Mouse (Mus musculus): ENCODE measurements around the gene Sult2b1. TPM values are rescaled to one million over a fixed set of nuclear protein-coding genes. Genes with fewer than 3 reads are reported as not detected.

Gene Sult2b1
- polyA plus RNA-seq, 1 experiment from 2014 or later = 1.6 TPM

DNA sequence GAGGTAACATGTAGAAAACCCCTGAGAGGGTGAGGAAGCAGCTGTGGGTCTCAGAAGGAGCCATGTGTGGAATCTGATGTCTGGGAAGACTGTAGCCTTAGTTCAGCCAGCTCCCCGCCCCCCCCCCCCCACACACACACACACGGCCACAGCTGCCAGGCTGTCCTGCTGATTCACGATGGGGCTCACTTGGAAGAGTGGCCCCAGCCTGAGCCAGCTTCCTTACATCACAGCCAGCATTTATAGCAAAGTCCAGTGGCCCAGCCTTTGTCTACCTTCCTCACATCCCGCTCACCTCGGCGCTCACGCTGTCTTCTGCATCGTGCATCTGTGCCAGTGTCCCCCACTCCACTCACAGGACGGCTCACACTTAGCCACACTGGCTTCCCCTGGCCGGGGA, 35.1 kb downstream of the Sult2b1 start:
- H3K27ac ChIP-seq = no peak overlapping the region
- peaks cover 4% of the 10 kb centered on the region; the same call in 1 of the 2 replicates for H3K9me3 ChIP-seq
- H3K27me3 ChIP-seq (ENCODE audit: poor library complexity, severe bottlenecking) = no peaks in the 10 kb centered on the region; the same call in 1 of the 2 replicates
- DNase-seq (ENCODE audit: extremely low spot score, low spot score) = no peak
- H3K36me3 ChIP-seq (replicated peaks) = no peaks in the 10 kb centered on the region
- H3K4me3 ChIP-seq = no peak overlapping the region
- 63% methylated on average over 9 of the region's 10 CpGs for WGBS
- H3K4me1 ChIP-seq = peaks cover 6% of the 10 kb centered on the region

DNA sequence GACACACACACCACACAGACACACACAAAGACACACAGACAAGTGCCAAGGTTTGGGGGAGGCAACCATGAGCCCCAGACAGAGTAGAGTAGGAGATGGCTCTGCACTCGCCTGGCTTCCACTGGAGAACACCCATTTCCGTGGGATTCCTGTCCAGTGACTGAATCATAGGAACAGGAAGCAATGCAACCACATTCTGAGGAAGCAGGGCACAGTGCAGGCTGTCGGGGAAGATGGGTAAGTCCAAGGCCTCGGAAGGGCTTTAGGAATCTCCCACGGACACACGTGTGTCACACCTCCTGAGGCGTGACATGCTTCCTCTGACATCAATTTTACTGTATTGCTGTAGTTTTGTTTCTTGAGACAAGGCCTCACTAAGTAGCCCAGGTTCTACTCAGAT, 36.4 kb downstream of the Sult2b1 start:
- DNase-seq (ENCODE audit: extremely low spot score, low spot score) = no peak
- peaks cover 6% of the 10 kb centered on the region for H3K4me1 ChIP-seq
- H3K27ac ChIP-seq = no peak overlapping the region
- H3K9me3 ChIP-seq = peaks cover 4% of the 10 kb centered on the region; the same call in 1 of the 2 replicates
- H3K36me3 ChIP-seq (replicated peaks) = no peaks in the 10 kb centered on the region
- H3K4me3 ChIP-seq = no peak overlapping the region
- H3K27me3 ChIP-seq (ENCODE audit: poor library complexity, severe bottlenecking) = no peaks in the 10 kb centered on the region; the same call in 1 of the 2 replicates
- WGBS = 80% methylated on average over 7 of the region's 7 CpGs

DNA sequence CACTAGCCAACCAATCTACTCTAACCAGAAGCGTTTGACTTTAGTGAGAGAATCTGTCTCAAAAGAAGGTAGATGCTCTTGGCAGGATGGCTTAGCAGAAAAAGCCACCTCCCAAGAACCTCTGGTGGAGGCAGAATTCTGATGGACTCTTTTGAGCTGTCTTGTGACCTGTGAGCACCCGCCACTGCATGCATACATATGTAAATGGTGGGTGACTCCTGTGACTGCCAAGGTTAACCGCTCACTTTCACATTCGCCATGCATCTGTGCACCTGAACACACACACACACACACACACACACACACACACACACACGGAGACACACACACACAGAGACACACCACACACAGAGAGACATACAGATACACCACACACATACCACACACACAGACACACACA, 37.0 kb downstream of the Sult2b1 start:
- Histone ChIP-seq H3K27ac (no peak overlapping the region), H3K27me3 (ENCODE audit: poor library complexity, severe bottlenecking) (peaks cover 3% of the 10 kb centered on the region; the same call in 1 of the 2 replicates), H3K36me3 (replicated peaks) (no peaks in the 10 kb centered on the region), H3K9me3 (peaks cover 4% of the 10 kb centered on the region; the same call in 1 of the 2 replicates), H3K4me1 (peaks cover 8% of the 10 kb centered on the region), H3K4me3 (no peak overlapping the region)
- no peak for DNase-seq (ENCODE audit: extremely low spot score, low spot score)
- 73% methylated on average over 5 of the region's 5 CpGs for WGBS

DNA sequence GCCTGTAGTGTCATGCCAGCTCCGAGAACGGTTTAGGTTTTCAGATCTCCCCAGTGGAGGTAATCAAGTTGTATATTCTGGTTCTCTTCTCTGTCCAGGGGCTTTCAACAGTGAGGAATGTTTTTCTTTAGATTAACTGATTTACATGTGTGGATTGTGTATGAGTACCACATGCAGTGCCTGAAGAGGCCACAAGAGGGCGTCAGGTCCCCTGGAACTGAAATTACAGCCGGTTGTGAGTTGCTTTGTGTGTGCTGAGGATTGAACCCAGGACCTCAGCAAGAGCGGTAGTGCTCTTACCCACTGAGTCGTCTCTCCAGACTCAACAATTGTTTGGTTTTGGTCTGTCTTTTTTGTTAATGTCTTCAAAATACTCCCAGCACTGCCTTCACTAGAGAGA, 38.0 kb downstream of the Sult2b1 start:
- Histone ChIP-seq H3K27me3 (ENCODE audit: poor library complexity, severe bottlenecking) (peaks cover 12% of the 10 kb centered on the region), H3K27ac (no peak overlapping the region), H3K4me1 (peaks cover 16% of the 10 kb centered on the region), H3K9me3 (peaks cover 4% of the 10 kb centered on the region; the same call in 1 of the 2 replicates), H3K4me3 (no peak overlapping the region), H3K36me3 (replicated peaks) (no peaks in the 10 kb centered on the region)
- no peak for DNase-seq (ENCODE audit: extremely low spot score, low spot score)
- 65% methylated on average over 6 of the region's 6 CpGs for WGBS

DNA sequence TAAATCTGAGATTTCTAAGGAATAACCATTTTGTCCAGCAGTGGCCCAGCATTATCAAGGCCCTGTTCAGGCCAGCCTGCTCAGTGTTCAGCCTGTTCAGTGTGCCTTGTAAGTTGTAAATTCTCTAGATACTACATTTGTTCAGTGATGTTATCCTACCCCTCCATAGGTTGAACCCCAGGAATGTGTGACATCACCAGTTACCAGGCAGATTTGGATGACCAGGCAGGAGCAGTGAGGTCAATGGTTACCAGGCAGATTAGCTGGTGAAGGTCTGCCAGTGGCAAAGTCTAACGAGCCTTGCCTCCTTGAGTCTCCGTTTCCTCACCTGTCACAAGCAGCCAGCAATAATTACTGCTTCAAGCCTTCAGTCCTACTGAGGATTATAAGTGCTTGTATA, 40.1 kb downstream of the Sult2b1 start:
- H3K27me3 ChIP-seq (ENCODE audit: poor library complexity, severe bottlenecking) = peaks cover 21% of the 10 kb centered on the region
- WGBS = 41% methylated on average over 2 of the region's 2 CpGs
- DNase-seq (ENCODE audit: extremely low spot score, low spot score) = peak; percentile 57

DNA sequence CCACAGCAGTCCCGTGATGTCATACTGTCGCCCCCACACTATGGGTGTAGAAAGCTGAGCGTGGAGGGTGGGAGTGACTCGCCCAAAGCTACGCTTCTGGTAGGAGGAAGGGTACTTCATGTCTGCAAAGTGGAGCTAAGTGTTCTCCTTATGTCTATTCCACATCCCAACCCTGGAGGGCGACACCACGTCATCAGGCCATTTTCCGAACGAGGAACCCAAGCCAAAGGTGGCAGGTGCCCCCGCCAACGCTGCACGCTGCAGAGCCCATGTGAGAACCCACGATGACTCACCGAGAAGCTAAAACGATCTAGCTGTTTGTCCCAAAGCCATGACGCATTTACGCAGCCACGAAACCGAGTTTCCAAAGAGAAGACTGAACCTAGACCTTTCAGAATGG, 42.1 kb downstream of the Sult2b1 start:
- no peak for DNase-seq (ENCODE audit: extremely low spot score, low spot score)
- peaks cover 21% of the 10 kb centered on the region for H3K27me3 ChIP-seq (ENCODE audit: poor library complexity, severe bottlenecking)
- peaks cover 10% of the 10 kb centered on the region; the same call in 1 of the 2 replicates for H3K4me1 ChIP-seq
- 41% methylated on average over 19 of the region's 19 CpGs for WGBS
- no peak overlapping the region for H3K27ac ChIP-seq
- H3K4me3 ChIP-seq = peak overlapping the region; percentile 28
- peaks cover 4% of the 10 kb centered on the region; the same call in 1 of the 2 replicates for H3K9me3 ChIP-seq
- H3K36me3 ChIP-seq (replicated peaks) = no peaks in the 10 kb centered on the region

More for the DNA sequence above, 40.1 kb downstream of the Sult2b1 start:
- Histone ChIP-seq H3K27ac (no peak overlapping the region), H3K36me3 (replicated peaks) (no peaks in the 10 kb centered on the region), H3K4me1 (peaks cover 14% of the 10 kb centered on the region), H3K4me3 (no peak overlapping the region), H3K9me3 (peaks cover 4% of the 10 kb centered on the region; the same call in 1 of the 2 replicates)

DNA sequence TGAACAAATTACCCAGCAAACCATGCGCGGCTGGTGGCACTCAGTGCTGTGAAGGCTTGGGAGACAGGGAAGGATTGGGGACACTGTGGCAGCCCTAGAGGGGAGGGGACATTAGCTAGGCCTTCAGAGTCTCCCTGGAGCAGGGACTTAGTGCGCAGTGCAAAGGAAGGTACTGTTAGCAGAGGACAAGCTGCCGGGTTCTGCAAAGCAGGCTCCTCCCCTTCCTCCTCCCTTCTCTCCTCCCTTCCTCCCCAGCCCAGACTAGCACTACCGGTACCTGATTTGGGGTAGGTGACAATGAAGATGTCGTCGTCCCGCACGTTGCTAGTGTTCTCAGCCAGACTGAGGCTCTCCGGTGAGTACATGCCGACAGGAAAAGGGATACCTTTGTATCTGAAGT, 42.7 kb downstream of the Sult2b1 start:
- Histone ChIP-seq H3K4me3 (peak overlapping the region; percentile 28), H3K36me3 (replicated peaks) (no peaks in the 10 kb centered on the region), H3K27me3 (ENCODE audit: poor library complexity, severe bottlenecking) (peaks cover 21% of the 10 kb centered on the region), H3K4me1 (peaks cover 10% of the 10 kb centered on the region; the same call in 1 of the 2 replicates), H3K27ac (no peak overlapping the region), H3K9me3 (peaks cover 3% of the 10 kb centered on the region; the same call in 1 of the 2 replicates)
- no peak for DNase-seq (ENCODE audit: extremely low spot score, low spot score)
- 37% methylated on average over 11 of the region's 11 CpGs for WGBS

DNA sequence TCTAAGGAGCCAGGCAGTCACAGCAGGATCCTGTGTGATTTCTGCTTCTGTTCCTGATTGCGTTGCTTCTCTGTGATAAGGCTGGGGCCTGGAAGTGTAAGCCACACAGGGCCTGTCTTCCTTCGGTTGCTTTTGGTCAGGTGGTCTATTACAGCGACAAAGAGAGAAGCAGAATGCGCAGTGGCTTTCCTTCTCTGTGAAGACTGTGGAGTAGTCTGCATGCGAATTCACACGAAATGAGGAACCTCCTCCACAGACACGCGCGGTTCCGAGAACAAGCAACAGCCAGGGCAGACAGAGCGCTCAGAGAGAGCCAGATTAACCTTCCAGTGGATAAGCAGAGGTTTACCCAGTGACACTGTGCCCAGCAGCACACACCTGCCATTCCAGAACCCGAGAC, 43.2 kb downstream of the Sult2b1 start:
- Histone ChIP-seq H3K27ac (no peak overlapping the region), H3K4me3 (no peak overlapping the region), H3K9me3 (no peaks in the 10 kb centered on the region), H3K4me1 (peaks cover 10% of the 10 kb centered on the region; the same call in 1 of the 2 replicates), H3K36me3 (replicated peaks) (no peaks in the 10 kb centered on the region), H3K27me3 (ENCODE audit: poor library complexity, severe bottlenecking) (peaks cover 21% of the 10 kb centered on the region)
- no peak for DNase-seq (ENCODE audit: extremely low spot score, low spot score)
- WGBS = 87% methylated on average over 12 of the region's 12 CpGs

DNA sequence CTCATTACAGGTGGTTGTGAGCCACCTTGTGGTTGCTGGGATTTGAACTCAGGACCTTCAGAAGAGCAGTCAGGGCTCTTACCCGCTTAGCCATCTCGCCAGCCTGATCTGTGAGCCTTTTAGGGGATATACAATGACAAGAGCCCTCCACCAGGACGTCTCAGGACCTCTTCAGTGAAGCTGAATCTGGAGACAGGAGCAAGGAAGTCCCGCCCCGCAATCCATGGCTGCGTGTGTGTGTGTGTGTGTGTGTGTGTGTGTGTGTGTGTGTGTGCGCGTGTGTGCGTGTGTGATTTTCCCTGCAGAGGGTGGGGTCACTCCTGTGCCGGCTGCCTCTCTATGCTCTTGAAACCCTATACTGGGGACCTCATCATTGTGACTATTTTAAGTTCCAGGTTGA, 44.6 kb downstream of the Sult2b1 start:
- Histone ChIP-seq H3K27ac (no peak overlapping the region), H3K36me3 (replicated peaks) (no peaks in the 10 kb centered on the region)
- DNase-seq (ENCODE audit: extremely low spot score, low spot score) = no peak

DNA sequence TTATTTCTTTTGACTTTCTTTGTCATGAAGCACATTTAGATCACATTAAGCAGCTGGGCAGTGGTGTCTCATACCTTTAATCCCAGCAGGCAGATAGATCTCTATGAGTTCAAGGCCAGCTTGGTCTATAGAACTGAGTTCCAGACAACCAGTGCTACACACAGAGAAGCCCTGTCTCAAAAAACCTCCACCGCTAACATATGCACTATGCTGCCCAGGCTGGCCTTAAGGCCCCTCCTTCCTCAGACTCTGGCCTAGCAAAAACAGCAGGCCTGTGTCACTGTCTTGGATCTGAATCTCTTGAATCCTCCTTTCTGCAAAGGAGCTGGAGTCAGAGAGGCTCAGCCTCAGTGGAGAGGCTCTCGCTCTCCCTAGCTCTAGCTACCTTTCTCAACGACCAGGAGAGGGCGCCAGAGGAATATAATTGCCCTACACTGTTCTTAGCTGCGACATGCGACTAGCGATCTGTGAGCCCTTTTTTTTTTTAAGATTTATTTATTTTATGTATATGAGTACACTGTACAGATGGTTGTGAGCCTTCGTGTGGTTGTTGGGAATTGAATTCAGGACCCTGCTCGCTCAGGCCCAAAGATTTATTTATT, 45.2 kb downstream of the Sult2b1 start:
- Histone ChIP-seq H3K4me1 (peaks cover 10% of the 10 kb centered on the region; the same call in 1 of the 2 replicates), H3K9me3 (no peaks in the 10 kb centered on the region), H3K4me3 (no peak overlapping the region), H3K27me3 (ENCODE audit: poor library complexity, severe bottlenecking) (peaks cover 21% of the 10 kb centered on the region), H3K36me3 (replicated peaks) (no peaks in the 10 kb centered on the region), H3K27ac (no peak overlapping the region)
- DNase-seq (ENCODE audit: extremely low spot score, low spot score) = peak; percentile 77
- WGBS = 11% methylated on average over 9 of the region's 9 CpGs

More for the DNA sequence above, 44.6 kb downstream of the Sult2b1 start:
- H3K9me3 ChIP-seq = no peaks in the 10 kb centered on the region
- peaks cover 10% of the 10 kb centered on the region; the same call in 1 of the 2 replicates for H3K4me1 ChIP-seq
- peaks cover 21% of the 10 kb centered on the region for H3K27me3 ChIP-seq (ENCODE audit: poor library complexity, severe bottlenecking)
- no peak overlapping the region for H3K4me3 ChIP-seq
- 75% methylated on average over 10 of the region's 10 CpGs for WGBS

DNA sequence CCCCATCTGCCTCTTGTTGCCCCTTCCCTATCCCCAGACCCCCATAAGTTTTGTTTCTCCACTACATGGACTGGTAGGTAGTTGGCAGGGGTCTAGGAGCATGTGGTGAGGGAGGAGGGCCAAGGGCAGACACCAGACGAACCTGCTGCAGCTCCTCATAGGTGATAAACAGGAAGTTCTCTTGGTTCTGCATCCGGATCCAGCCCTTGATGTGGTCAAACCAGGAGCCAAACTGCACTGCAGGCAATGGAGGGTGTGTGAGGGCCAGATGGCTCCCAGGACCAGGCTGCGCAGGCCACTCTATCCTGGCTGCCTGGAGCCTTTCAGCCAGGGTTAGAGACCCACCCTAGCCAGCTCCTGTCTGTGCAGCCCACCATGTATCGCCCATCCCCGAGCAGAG, 51.0 kb downstream of the Sult2b1 start:
- no peak for DNase-seq (ENCODE audit: extremely low spot score, low spot score)
- no peak overlapping the region for H3K27ac ChIP-seq
- no peaks in the 10 kb centered on the region for H3K27me3 ChIP-seq (ENCODE audit: poor library complexity, severe bottlenecking)
- no peaks in the 10 kb centered on the region for H3K9me3 ChIP-seq
- H3K36me3 ChIP-seq (replicated peaks) = peaks cover 20% of the 10 kb centered on the region
- no peak overlapping the region for H3K4me3 ChIP-seq
- WGBS = 86% methylated on average over 5 of the region's 5 CpGs
- peaks cover 22% of the 10 kb centered on the region for H3K4me1 ChIP-seq

DNA sequence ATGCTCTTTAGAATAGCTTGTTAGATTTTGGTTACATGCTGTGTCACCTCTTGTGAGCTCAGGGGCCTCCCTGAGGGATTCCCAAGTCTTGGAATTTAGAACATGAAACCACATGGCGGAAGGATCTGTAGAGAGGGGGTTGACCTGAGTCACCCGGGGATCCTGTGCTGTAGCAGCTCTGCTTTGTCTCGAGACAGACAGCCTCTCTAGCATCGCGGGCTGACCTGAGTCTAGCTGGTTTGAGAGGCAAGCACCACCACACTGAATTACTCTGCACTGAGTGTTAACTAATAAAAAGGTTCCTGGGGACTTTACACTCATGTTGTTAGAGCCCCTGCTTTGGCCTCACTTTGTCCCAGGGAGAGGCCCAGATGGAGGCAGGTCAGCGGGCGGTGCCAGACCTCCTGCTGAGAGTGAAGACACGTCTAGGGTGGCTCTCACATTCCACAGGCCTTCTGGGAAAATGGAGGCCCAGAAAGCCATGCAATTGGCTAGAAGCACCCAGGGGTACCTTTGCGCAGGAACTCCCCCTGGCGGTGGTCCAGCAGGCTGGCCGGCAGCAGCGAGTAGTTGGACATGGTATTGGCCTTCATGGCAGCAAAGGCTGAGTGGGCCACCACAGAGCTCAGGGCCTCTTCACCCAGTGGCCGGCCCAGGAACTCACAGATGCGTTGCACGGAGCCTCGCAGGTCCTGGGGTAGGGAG, 53.6 kb downstream of the Sult2b1 start:
- WGBS = 14% methylated on average over 16 of the region's 16 CpGs
- peak overlapping the region; percentile 58 for H3K27ac ChIP-seq
- peak; percentile 77 for DNase-seq (ENCODE audit: extremely low spot score, low spot score)

DNA sequence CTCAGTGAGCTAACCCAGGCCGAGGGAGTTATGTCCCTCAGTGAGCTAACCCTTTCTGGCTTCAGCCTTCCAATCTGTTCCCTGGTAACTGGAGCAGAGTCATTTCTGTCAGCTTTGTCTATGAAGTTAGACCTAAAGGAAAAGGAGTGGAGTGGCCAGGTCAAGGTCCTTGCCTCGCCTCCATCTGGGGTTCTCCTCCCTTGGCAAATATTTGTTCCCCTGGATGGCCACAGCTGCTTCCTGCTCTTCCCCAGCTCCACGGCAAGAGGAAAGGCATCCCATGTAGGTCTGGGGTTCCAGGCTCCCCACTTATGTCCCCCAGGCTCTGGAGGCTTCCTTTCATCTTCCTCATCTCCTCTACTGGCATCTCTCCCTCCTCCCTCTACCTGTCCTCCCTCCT, 56.8 kb downstream of the Sult2b1 start:
- H3K36me3 ChIP-seq (replicated peaks) = peaks cover 79% of the 10 kb centered on the region
- DNase-seq (ENCODE audit: extremely low spot score, low spot score) = no peak
- no peaks in the 10 kb centered on the region for H3K27me3 ChIP-seq (ENCODE audit: poor library complexity, severe bottlenecking)
- no peaks in the 10 kb centered on the region for H3K9me3 ChIP-seq
- H3K27ac ChIP-seq = no peak overlapping the region
- H3K4me3 ChIP-seq = no peak overlapping the region
- 92% methylated on average over 3 of the region's 3 CpGs for WGBS
- peaks cover 22% of the 10 kb centered on the region for H3K4me1 ChIP-seq

More for the DNA sequence above, 53.6 kb downstream of the Sult2b1 start:
- peaks cover 22% of the 10 kb centered on the region for H3K4me1 ChIP-seq
- H3K27me3 ChIP-seq (ENCODE audit: poor library complexity, severe bottlenecking) = no peaks in the 10 kb centered on the region
- peaks cover 46% of the 10 kb centered on the region for H3K36me3 ChIP-seq (replicated peaks)
- H3K4me3 ChIP-seq = no peak overlapping the region
- no peaks in the 10 kb centered on the region for H3K9me3 ChIP-seq
